Mouse (Mus musculus): Measurements from ENCODE around the gene Adprhl2. TPM values are rescaled to one million over a fixed set of nuclear protein-coding genes. Genes with fewer than 3 reads are reported as not detected.
A peak's percentile ranks its signal among the peaks of the same experiment; 100 is the strongest.

Adprhl2 gene
- polyA plus RNA-seq, 1 experiment, result 42.2 TPM

DNA sequence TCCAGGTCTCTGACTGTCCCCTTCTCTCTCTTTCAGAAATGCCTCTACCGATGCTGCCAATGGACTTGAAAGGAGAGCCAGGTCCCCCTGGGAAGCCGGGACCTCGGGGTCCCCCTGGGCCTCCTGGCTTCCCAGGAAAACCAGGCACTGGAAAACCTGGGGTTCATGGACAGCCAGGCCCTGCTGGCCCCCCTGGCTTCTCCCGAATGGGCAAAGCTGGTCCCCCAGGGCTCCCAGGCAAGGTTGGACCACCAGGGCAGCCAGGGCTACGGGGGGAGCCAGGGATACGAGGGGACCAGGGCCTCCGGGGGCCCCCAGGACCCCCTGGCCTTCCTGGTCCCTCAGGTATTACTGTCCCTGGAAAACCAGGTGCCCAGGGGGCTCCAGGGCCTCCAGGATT, 11.2 kb downstream of the Adprhl2 start:
- WGBS, result 74% methylated on average over 7 of the region's 7 CpGs
- DNase-seq, result no peak
- H3K4me1 ChIP-seq (ENCODE audit: control insufficient read depth, insufficient read depth, low read length), result no peaks in the 10 kb centered on the region
- H3K4me3 ChIP-seq (replicated peaks; ENCODE audit: extremely low read depth, low read depth, low read length), result no peak overlapping the region
- TF ChIP-seq POLR2A (IDR thresholded peaks at IDR 0.05; ENCODE audit: borderline replicate concordance, extremely low read depth, low read depth, low read length) (no peak), CTCF (IDR thresholded peaks at IDR 0.05; ENCODE audit: insufficient read depth, low read length) (no peak)

DNA sequence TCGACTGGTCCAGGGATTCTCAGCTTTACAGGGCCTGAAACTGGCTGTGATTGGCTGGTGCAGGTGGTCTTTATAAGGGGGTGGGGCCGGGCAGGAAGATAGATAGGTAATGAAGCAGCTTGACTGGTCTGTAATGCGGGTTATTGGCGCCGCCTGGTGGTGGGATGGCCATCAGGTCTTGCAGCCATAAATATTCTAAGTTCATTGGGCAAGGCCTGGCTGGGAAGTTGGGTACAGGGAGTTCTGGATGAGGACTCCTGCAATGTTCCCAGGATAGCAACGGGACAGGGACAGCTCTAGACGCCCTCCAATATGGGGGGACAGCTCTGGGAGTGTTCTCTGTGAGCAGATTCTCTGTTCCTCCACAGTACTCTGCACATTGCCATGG, 11.6 kb downstream of the Adprhl2 start:
- TF ChIP-seq CTCF (IDR thresholded peaks at IDR 0.05; ENCODE audit: insufficient read depth, low read length) (peak; percentile 72), POLR2A (IDR thresholded peaks at IDR 0.05; ENCODE audit: borderline replicate concordance, extremely low read depth, low read depth, low read length) (no peak)
- no peak overlapping the region for H3K4me3 ChIP-seq (replicated peaks; ENCODE audit: extremely low read depth, low read depth, low read length)
- DNase-seq, result peak; percentile 85
- WGBS, result 2% methylated on average over 7 of the region's 7 CpGs
- H3K4me1 ChIP-seq (ENCODE audit: control insufficient read depth, insufficient read depth, low read length), result no peaks in the 10 kb centered on the region

GRCm38 (mm10) chr4:126309211-126309921, 12.1 kb downstream of the Adprhl2 start:
- Histone ChIP-seq H3K4me1 (ENCODE audit: control insufficient read depth, insufficient read depth, low read length) (no peaks in the 10 kb centered on the region), H3K4me3 (replicated peaks; ENCODE audit: extremely low read depth, low read depth, low read length) (no peak overlapping the region)
- no peak for DNase-seq
- TF ChIP-seq CTCF (IDR thresholded peaks at IDR 0.05; ENCODE audit: insufficient read depth, low read length) (0 out of 2 replicates have a peak, but pooled peaks have one; percentile 7), POLR2A (IDR thresholded peaks at IDR 0.05; ENCODE audit: borderline replicate concordance, extremely low read depth, low read depth, low read length) (no peak)
- whole genome bisulfite sequencing, result 17% methylated on average over 20 of the region's 20 CpGs

DNA sequence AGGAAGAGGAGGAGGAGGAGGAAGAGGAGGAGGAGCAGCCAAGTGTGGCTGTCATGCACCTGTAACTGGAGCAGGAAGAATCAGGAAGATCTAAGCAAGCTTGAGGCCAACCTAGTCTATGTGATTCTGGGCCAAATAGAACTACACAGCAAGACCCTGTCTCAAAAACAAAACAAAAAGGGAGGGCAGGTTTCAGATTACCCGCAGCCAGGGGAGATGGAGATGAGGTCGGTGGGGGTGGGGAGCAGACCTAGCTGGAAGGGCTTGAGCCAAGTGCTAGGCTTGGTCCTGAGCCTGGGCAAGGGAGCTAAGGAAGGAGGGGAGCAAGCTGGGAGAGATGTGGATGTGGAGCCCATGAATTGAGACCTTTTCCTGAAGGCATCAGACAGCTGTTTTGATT, 14.7 kb downstream of the Adprhl2 start:
- no peak for DNase-seq
- no peak overlapping the region for H3K4me3 ChIP-seq (replicated peaks; ENCODE audit: extremely low read depth, low read depth, low read length)
- TF ChIP-seq POLR2A (IDR thresholded peaks at IDR 0.05; ENCODE audit: borderline replicate concordance, extremely low read depth, low read depth, low read length) (no peak), CTCF (IDR thresholded peaks at IDR 0.05; ENCODE audit: insufficient read depth, low read length) (no peak)
- 14% methylated on average over 2 of the region's 2 CpGs for WGBS
- H3K4me1 ChIP-seq (ENCODE audit: control insufficient read depth, insufficient read depth, low read length), result no peaks in the 10 kb centered on the region

- no peak overlapping the region for H3K4me3 ChIP-seq (replicated peaks; ENCODE audit: extremely low read depth, low read depth, low read length)
- H3K4me1 ChIP-seq (ENCODE audit: control insufficient read depth, insufficient read depth, low read length), result no peaks in the 10 kb centered on the region
- DNase-seq, result no peak
- WGBS, result 89% methylated on average over 6 of the region's 6 CpGs
- no peak for TF ChIP-seq POLR2A (IDR thresholded peaks at IDR 0.05; ENCODE audit: borderline replicate concordance, extremely low read depth, low read depth, low read length)
- no peak for TF ChIP-seq CTCF (IDR thresholded peaks at IDR 0.05; ENCODE audit: insufficient read depth, low read length)
Observed at GRCm38 (mm10) chr4:126306058-126306457, 15.4 kb downstream of the Adprhl2 start.

DNA sequence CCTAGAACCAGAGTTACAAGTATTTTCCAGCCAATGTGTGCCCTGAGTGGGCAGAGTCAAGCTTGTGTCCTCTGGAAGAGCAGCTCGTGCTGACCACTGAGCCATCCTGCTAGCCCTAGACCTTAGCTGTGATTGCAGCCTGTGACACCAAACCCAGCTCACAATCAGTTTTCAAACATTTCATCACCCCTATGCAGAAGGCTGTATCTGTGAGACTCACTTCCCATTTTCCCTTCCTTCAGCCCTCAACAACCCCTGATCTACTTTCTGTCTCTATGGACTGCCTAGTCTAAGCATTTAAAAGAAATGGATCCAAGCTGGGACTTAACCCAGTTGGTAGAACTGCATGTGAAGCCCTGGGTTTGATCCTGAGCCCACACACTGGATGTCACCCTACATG, 16.1 kb downstream of the Adprhl2 start:
- no peak for TF ChIP-seq CTCF (IDR thresholded peaks at IDR 0.05; ENCODE audit: insufficient read depth, low read length)
- no peak for TF ChIP-seq POLR2A (IDR thresholded peaks at IDR 0.05; ENCODE audit: borderline replicate concordance, extremely low read depth, low read depth, low read length)
- Histone ChIP-seq H3K4me3 (replicated peaks; ENCODE audit: extremely low read depth, low read depth, low read length) (no peak overlapping the region), H3K4me1 (ENCODE audit: control insufficient read depth, insufficient read depth, low read length) (no peaks in the 10 kb centered on the region)
- WGBS, result 89% methylated on average over 1 of the region's 1 CpGs
- DNase-seq, result no peak

DNA sequence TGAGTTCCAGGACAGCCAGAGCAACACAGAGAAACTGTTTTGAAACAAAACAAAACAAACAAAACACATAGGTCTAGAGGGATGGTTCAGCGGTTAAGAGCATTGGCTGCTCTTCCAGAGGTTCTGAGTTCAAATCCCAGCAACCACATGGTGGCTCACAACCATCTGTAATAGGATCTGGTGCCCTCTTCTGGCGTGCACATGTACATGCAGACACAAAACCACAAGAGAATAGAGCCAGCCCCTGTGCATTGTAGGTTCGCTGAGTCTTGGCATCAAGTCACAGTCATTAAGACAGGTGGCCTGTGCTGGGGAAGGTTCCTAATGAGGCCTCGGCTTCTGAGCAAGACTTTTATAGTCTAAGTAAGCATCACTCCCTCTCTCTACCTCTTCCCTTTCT, 17.6 kb downstream of the Adprhl2 start:
- Histone ChIP-seq H3K4me1 (ENCODE audit: control insufficient read depth, insufficient read depth, low read length) (no peaks in the 10 kb centered on the region), H3K4me3 (replicated peaks; ENCODE audit: extremely low read depth, low read depth, low read length) (no peak overlapping the region)
- DNase-seq, result no peak
- TF ChIP-seq POLR2A (IDR thresholded peaks at IDR 0.05; ENCODE audit: borderline replicate concordance, extremely low read depth, low read depth, low read length) (no peak), CTCF (IDR thresholded peaks at IDR 0.05; ENCODE audit: insufficient read depth, low read length) (no peak)
- 63% methylated on average over 4 of the region's 4 CpGs for WGBS

- DNase-seq, result no peak
- 20% methylated on average over 27 of the region's 27 CpGs for WGBS
- TF ChIP-seq CTCF (IDR thresholded peaks at IDR 0.05; ENCODE audit: insufficient read depth, low read length) (no peak), POLR2A (IDR thresholded peaks at IDR 0.05; ENCODE audit: borderline replicate concordance, extremely low read depth, low read depth, low read length) (no peak)
- Histone ChIP-seq H3K4me3 (replicated peaks; ENCODE audit: extremely low read depth, low read depth, low read length) (no peak overlapping the region), H3K4me1 (ENCODE audit: control insufficient read depth, insufficient read depth, low read length) (peaks cover 3% of the 10 kb centered on the region; the same call in 1 of the 2 replicates)
Observed at GRCm38 (mm10) chr4:126301584-126302309, 19.8 kb downstream of the Adprhl2 start.

DNA sequence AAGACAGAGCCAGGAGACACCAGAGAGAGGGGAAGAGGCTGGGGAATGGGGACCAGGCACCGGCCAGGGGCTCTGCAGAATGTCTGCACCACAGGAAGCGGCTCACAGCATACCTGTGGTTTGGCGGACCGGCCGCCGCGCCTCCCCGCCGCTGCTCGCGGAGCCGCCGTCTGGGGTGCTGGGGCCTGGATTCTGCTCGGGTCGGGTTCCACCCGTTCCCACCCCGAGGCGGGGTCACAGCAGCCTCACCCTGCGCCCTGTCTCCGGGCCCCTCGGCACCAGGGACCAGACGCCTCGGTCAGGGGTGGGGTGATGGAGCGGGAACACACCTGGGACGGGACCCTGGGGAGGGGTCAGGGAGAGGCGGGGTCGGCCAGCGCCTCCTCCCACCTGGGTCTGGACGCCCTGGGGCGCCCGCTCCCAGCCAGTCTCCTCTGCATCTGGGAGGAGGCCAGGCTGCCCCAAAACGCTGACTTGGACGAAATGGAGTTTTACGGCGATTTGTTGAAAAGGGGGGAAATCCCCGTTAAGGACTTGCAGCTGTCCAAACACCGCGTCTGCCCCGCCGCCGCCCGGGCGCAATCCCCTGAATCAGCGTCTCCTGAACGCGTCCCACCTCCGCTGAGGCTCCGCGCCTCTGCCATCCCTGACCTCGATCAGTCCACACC, 20.5 kb downstream of the Adprhl2 start:
- DNase-seq, result no peak
- WGBS, result 3% methylated on average over 50 of the region's 50 CpGs
- Histone ChIP-seq H3K4me1 (ENCODE audit: control insufficient read depth, insufficient read depth, low read length) (peaks cover 6% of the 10 kb centered on the region; the same call in 1 of the 2 replicates), H3K4me3 (replicated peaks; ENCODE audit: extremely low read depth, low read depth, low read length) (no peak overlapping the region)
- TF ChIP-seq CTCF (IDR thresholded peaks at IDR 0.05; ENCODE audit: insufficient read depth, low read length) (no peak), POLR2A (IDR thresholded peaks at IDR 0.05; ENCODE audit: borderline replicate concordance, extremely low read depth, low read depth, low read length) (no peak)

Measured in lung, adult 2 months (tissue).